Mouse (Mus musculus) MEL (cell line): Measurements from ENCODE around the gene Kirrel2.

Experiments
- CTCF ChIP-seq, 3 experiments: IDR thresholded peaks in 2 of 3; conservative IDR thresholded peaks in 1 of 3; 2 replicates each; pipeline ENCODE4 v1.5.1; 2011 to 2012; ENCODE audit warnings: low read length in 3 of 3, low read depth in 2 of 3, mild to moderate bottlenecking in 2 of 3, improper control_type of control experiment in 1 of 3, inconsistent platforms in 1 of 3, mixed read lengths in 1 of 3, moderate library complexity in 1 of 3; ENCODE audit not compliant: control insufficient read depth in 1 of 3, insufficient read depth in 1 of 3, poor library complexity in 1 of 3, severe bottlenecking in 1 of 3
- E2F4 ChIP-seq: IDR thresholded peaks from 2 replicates; pipeline ENCODE4 v1.6.1; 2011; ENCODE audit warnings: low read depth, low read length, improper control_type of control experiment, borderline replicate concordance
- ELF1 ChIP-seq: IDR thresholded peaks from 2 replicates; pipeline ENCODE4 v1.6.1; 2014; ENCODE audit warnings: low read depth, mild to moderate bottlenecking, inconsistent platforms, low read length, improper control_type of control experiment, moderate library complexity
- GATA1 ChIP-seq: IDR thresholded peaks from 2 replicates; pipeline ENCODE4 v1.6.1; 2011; ENCODE audit warnings: low read depth, low read length, improper control_type of control experiment
- NRF1 ChIP-seq: IDR thresholded peaks from 2 replicates; pipeline ENCODE4 v1.6.1; 2014; ENCODE audit warnings: low read depth, mild to moderate bottlenecking, inconsistent platforms, low read length, improper control_type of control experiment, moderate library complexity; ENCODE audit not compliant: poor library complexity, insufficient read depth, severe bottlenecking
- POLR2A ChIP-seq, 2 experiments: IDR thresholded peaks; 2 replicates each; pipeline ENCODE4 v1.6.1; 2011 to 2012; ENCODE audit warnings: low read length in 2 of 2, mild to moderate bottlenecking in 2 of 2, control low read depth in 1 of 2, improper control_type of control experiment in 1 of 2, low read depth in 1 of 2, moderate library complexity in 1 of 2; ENCODE audit not compliant: control insufficient read depth in 1 of 2, insufficient read depth in 1 of 2, poor library complexity in 1 of 2
- POLR2AphosphoS2 ChIP-seq: IDR thresholded peaks from 2 replicates; pipeline ENCODE4 v1.6.1; 2011; ENCODE audit warnings: low read length, improper control_type of control experiment
- POLR2AphosphoS5 ChIP-seq: IDR thresholded peaks from 2 replicates; pipeline ENCODE4 v1.6.1; 2012; ENCODE audit warnings: low read depth, borderline replicate concordance, mild to moderate bottlenecking, inconsistent platforms, low read length, moderate library complexity, mixed read lengths
- TAL1 ChIP-seq: IDR thresholded peaks from 2 replicates; pipeline ENCODE4 v1.6.1; 2012; ENCODE audit warnings: mild to moderate bottlenecking, inconsistent platforms, low read length, moderate library complexity, mixed read lengths
- ZMIZ1 ChIP-seq: IDR thresholded peaks from 2 replicates; pipeline ENCODE4 v1.6.1; 2012; ENCODE audit warnings: low read depth, mild to moderate bottlenecking, inconsistent platforms, low read length, improper control_type of control experiment, moderate library complexity

- TF ChIP-seq POLR2AphosphoS2 = no peak
- no peak for TF ChIP-seq POLR2AphosphoS5
- TF ChIP-seq ELF1 = 0 out of 2 replicates have a peak, but pooled peaks have one; percentile 11
- no peak for TF ChIP-seq NRF1
- TF ChIP-seq CTCF (IDR thresholded peaks at IDR 0.05 in 2 of 3, conservative IDR thresholded peaks at IDR 0.05 in 1 of 3; ENCODE audit: control insufficient read depth in 1 of 3, insufficient read depth in 1 of 3, low read depth in 2 of 3, low read length in 3 of 3, poor library complexity in 1 of 3, severe bottlenecking in 1 of 3) = peak; percentile 78 to 81 (median 79)
- TF ChIP-seq ZMIZ1 = no peak
- TF ChIP-seq POLR2A (IDR thresholded peaks at IDR 0.05; ENCODE audit: control insufficient read depth in 1 of 2, insufficient read depth in 1 of 2, low read depth in 1 of 2, low read length in 2 of 2, poor library complexity in 1 of 2) = no peak
- TF ChIP-seq GATA1 = no peak
- no peak for TF ChIP-seq E2F4
- no peak for TF ChIP-seq TAL1
These were observed 35.3 kb upstream of the Kirrel2 start for GRCm38 (mm10) chr7:30492765-30493164.
